Mouse (Mus musculus) cerebellum, adult (tissue): ENCODE results near the gene Gm12216.
"Not testable (repeated sequence)": the region's sequence is repeated elsewhere in the genome, so short reads cannot be mapped to it uniquely, and the experiment has no call there.

Experiments used
- ATAC-seq: cut with Nextera tagmentation; 2 replicates; pipeline ENCODE4 v1.9.2; 2017; ENCODE audit warnings: mild to moderate bottlenecking, moderate library complexity, mixed read lengths; ENCODE audit not compliant: insufficient number of reproducible peaks, low FRiP score, low TSS enrichment

The Gm12216 gene

DNA sequence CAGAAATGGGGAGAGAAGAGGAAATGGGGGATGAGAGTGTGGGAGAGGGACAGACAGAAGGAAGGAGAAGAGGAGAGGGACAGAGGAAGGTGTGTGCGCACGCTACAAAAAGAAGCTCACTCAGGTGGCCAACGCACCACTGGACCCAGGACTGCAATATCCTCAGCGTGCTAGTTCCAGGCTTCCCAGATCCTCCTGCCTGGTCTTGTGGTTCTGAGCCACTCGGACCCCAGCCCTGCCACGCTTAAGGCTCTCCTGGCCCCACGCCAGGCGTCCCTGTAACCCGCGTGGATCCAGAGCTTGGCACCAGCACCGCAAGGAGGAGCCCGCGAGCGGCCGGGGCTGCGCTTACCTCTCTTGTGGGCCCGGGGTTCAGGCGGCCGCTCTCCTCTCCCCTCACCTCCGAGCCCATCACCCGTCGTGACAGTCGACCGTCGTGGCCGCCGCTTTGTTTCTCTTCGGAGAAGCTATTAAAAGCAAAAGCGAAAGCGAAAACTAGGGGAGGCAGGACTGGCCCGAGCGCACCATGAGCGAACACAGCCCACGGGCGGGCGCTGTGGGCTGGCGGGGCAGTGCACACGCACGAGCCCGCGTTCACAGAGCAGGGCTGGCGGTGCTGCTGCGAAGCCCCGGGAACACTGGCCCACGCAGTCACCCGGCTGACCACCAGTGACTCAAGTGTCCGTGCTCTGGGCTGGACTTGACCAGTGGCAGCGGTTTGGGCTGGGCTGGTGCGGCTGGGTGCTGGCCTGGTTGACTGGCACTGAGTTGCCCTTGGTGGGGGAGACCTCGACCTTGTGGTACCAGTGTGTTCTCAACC lies at the start of gene Gm12216:
Gene Gm12216, minus strand, starts transcription at position 496 of the 820 bp plus-strand sequence.
- ATAC-seq = peak; percentile 40; the same call in 1 of the 2 replicates

- no peak for ATAC-seq
Measured at GRCm38 (mm10) chr11:53908686-53909085, 49.6 kb upstream of the Gm12216 start.

- ATAC-seq = no peak
Measured at GRCm38 (mm10) chr11:53904534-53904925, 45.5 kb upstream of the Gm12216 start.

DNA sequence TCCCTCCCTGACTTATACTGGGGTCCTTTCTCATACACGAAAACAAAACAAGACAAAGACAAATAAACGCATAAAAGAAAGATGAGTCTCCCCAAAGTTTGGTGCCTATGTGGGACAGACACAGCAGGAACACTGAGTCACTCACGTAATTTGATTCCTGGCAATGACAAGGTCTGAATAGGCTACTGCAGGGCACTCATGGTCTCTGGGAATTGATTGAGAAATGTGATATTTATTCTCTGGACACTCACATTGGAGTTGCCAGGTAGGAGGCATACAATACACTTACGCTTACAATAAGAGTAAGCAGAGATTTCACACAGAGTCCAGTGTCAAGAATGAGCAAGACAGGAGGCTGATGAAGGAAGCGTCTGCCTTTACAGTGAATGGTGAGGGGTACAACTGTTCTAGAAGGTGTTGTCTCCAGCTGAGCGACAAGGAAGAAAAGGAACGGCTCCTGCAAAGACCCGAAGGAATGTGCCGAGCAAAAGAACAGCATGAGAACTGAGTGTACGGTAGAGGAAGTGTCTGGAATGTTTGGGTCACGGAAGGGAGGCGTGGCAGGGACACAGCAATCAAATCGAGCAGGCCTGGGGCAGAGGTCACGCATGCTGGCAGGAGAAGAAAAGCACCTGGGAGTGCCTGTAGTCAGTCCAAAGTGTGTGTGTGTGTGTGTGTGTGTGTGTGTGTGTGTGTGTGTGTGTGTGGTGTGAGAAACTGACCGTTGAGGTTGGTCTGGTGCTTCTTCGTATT lies 44.9 kb upstream of the Gm12216 start:
- no peak for ATAC-seq

GRCm38 (mm10) chr11:53902741-53903140 lies 43.7 kb upstream of the Gm12216 start:
- ATAC-seq = no peak

- no peak for ATAC-seq
Measured at GRCm38 (mm10) chr11:53900991-53901390, 41.9 kb upstream of the Gm12216 start.

- ATAC-seq = no peak
Measured at GRCm38 (mm10) chr11:53899981-53900380, 40.9 kb upstream of the Gm12216 start.

DNA sequence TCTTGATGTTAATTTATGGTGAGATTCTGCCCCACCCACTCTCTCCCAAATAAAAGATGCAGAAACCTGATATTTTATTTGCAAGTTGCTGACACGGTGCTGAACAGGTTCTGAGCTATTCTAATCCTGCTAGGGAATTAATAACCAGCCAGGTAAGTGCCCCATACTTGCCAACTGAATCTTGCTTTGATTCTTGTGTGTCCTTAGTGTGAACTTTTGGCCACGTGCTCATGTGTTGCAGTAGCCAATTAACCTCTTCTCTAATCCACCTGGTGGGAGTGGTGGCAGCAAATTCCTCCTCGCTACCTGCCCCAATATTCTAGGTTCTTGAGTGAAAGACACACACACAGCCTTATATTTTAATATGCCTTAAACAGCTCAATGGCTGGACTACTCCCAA lies 39.9 kb upstream of the Gm12216 start:
- ATAC-seq = no peak

DNA sequence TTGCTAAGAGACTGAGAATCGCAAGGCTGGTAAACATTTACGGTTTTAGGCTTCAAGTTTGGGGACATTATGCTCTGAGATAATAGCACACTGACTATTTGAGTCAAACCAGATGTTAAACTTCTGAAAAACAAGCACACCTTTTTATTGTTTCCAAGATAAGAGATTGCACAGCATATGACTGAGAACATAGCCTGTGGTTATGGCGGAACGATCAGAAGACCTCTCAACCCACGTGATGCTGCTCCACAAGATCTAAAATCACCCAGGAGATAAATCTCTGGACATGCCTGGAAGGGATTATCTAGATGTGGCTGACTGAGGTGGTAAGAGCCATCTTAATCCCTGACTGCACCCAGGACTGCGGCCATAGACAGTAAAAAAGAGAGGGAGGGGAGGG lies 37.9 kb upstream of the Gm12216 start:
- ATAC-seq = no peak

- no peak for ATAC-seq
Measured at GRCm38 (mm10) chr11:53893451-53893850, 34.4 kb upstream of the Gm12216 start.

DNA sequence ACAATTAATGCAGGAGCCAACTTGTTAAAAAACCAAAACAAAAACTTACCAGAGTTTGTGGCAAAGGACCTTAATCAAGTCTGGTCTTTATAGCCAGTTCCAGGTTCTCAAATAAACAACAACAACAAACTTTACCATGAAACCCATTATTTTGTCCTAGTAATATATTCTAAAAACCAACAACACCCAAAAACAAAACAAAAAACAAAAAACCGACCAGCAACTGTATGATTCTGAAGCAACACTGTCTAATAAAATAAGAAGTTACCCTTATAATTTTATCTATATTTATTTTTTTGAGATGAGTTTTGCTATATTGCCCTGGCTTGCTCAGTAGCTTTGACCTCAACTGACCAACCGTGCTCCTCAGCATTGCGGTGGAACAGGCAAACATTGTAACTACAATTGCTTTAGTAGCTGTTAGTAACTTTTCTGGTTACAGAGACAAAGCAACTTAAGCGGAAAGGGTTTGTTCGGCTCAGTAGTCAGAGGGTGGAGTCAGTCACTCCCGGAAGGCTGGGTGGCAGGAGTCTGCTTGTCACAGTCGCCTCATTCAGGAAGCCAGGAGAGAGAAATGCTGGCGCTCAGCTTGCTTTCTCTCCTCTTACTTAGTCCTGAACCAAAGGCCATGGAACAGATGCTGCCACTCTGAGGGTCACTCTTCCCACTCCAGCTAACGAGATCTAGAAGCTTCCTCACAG lies 33.8 kb upstream of the Gm12216 start:
- no peak for ATAC-seq

GRCm38 (mm10) chr11:53891505-53892451 lies 32.7 kb upstream of the Gm12216 start, which contains the start of gene Slc22a5:
Slc22a5 (minus strand) TSS chr11:53891660.
- peak; percentile 95 for ATAC-seq

DNA sequence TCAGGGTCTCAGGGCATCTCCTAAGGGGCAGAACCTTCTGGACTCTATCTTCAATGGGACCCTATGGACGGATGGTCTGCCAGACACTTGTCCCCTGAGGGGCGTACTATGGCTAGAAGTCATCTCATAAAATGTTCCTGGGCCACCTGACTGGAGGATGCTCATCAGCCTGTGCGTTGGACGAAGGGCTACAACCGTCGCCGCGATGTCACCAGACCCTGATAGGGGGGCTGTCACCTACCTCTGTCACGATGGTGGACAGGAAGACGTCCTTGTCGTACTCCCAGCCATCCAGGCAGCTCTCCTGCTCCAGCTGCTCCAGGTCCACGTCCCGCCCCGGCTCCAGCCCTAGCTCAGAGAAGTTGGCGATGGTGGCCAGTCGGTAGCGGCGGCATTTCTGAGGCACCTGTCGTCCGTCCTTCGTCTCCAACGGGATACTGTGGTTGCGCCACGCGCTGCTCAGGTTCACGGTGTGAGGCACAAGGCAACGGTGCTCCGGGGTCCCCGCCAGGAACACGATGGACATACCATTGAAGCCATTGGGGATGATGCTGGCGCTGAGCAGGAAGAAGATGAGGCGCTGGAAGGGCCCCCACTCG lies 31.9 kb upstream of the Gm12216 start:
- ATAC-seq = peak; percentile 13; the same call in 1 of the 2 replicates

DNA sequence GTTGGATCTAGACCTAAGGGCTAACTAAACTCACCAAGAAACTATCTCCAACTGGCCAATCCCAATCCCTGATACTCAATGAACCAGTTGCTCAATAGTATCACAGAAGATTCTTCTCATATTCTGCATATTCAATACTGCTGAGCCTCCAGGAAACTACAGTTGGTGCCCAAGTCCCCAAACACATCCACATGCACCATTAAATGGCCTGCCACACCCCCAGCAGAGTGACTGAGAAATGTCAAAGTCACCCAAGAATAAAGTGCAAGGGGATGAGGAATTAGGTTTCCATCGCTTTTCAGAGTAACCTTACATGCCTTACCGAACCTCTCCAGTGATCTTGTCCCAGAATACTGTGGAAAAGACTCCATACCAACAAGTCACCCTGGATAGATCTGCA lies 31.2 kb upstream of the Gm12216 start:
- ATAC-seq = no peak

- no peak for ATAC-seq
Measured at GRCm38 (mm10) chr11:53889091-53889645, 30.1 kb upstream of the Gm12216 start.

DNA sequence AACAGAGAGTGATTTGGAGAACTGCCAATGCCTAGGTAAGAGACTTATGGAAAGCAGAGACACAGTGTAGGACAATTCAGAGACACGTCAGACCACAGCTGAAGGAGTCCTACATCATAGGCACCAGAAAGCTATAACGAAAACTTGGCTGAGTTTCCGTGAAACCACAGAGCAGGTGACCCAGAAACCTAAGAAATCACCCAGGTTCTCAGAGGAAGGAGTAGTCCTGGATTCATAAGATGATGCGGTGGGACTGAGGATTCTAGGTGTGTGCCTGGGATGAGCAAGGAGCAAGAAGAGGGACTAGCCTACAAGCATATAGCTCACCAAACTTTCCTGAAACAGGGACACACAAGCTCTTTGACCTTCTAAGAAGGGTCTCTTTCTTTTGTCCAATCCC lies 29.2 kb upstream of the Gm12216 start:
- ATAC-seq = no peak

DNA sequence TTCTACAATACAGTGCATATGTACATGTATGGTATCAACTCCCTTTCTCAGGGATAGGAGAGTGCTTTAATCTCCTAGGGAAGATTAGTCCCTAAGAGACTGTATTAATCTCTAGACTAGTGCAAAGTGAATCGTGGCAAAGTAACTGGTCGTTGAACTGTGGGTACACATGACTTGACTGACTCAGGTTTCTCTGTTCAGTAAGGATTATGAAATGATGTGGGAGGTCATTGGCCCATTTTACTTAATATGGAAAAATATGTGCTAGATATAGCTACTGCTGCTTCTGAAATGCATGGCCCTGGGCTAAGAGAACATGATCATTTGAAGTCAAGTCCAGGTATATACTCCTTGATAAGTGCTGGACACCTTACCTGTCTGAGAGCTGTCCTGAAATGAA lies 24.2 kb upstream of the Gm12216 start:
- no peak for ATAC-seq

DNA sequence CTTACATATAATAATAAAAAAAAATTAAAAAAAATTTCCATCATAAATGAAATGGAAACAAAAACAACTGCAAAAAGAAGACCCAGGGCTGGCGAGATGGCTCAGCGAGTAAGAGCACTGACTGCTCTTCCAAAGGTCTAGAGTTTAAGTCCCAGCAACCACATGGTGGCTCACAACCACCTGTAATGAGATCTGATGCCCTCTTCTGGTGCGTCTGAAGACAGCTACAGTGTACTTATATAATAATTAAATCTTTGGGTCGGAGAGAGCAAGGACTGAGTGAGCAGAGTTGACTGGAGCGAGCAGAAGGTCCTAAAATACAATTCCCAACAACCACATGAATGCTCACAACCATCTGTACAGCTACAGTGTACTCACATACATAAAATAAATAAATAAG lies 19.0 kb upstream of the Gm12216 start:
- ATAC-seq = not testable (repeated sequence)

- ATAC-seq = no peak
Measured at GRCm38 (mm10) chr11:53876488-53876887, 17.4 kb upstream of the Gm12216 start.
